Mouse (Mus musculus): ENCODE measurements around the gene Ccdc114.
"Not testable (repeated sequence)": the region's sequence is repeated elsewhere in the genome, so short reads cannot be mapped to it uniquely, and the experiment has no call there.

Ccdc114 gene

GRCm38 (mm10) chr7:45923762-45924428, at the start of gene Ccdc114:
TSS of gene Ccdc114 (plus strand) at chr7:45924072.
- peak; percentile 34 for DNase-seq (ENCODE audit: low spot score)

- no peak for DNase-seq (ENCODE audit: low spot score)
These were observed 47.0 kb upstream of the Ccdc114 start for GRCm38 (mm10) chr7:45876895-45877294.

GRCm38 (mm10) chr7:45878278-45878677, 45.6 kb upstream of the Ccdc114 start, which contains the start of gene Grin2d:
TSS of gene Grin2d (minus strand) at chr7:45878378.
- not testable (repeated sequence) for DNase-seq (ENCODE audit: low spot score)

DNA sequence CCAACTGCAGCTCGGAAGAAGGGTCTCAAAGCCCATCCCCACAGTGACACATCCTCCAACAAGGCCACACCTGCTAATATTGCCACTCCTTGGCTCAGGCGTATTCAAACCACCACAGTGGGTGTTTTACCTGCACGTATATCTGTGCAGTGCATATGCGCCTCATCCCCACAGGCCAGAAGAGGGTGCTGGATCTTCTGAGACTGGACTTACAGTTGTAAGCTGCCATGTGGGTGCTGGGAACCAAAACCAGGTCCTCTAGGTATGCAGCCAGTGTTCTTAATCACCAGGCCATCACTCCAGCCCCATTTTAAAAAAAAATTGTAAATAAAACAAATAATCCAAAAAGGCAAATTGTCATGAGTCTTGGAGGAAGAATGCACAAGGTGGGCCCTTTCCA, 43.3 kb upstream of the Ccdc114 start:
- no peak for DNase-seq (ENCODE audit: low spot score)

GRCm38 (mm10) chr7:45881011-45881410, 42.9 kb upstream of the Ccdc114 start:
- DNase-seq (ENCODE audit: low spot score): no peak

GRCm38 (mm10) chr7:45887246-45887645, 36.6 kb upstream of the Ccdc114 start:
- no peak for DNase-seq (ENCODE audit: low spot score)

GRCm38 (mm10) chr7:45892651-45893050, 31.2 kb upstream of the Ccdc114 start:
- no peak for DNase-seq (ENCODE audit: low spot score)

DNA sequence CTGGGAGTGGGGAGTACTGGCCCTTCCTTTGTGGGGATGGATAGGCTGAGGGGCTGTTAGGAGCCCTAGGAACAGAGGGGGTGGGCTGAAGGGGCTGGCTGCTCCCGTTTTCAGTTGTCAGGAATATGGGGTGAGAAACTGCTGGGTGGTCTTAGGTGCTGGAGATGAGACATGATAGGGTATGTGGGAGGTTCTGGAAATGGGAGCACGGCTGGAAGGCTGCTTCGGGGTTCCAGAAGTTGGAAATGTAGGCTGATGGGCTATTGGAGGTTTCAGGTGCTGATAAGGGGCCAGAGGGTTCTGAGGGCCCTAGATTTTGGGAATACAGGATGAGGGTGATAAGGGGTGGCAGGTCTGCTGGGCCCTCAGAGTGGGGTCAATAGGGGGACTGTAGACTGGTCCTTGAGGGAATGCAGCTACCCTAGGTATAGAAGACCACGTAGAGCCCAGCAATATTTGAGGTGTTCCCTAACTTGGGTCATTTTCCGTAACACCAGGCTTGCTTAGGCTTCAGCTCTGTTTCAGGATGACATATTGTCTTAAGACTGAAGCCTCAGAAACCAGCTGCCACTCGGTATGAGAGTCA, 27.8 kb upstream of the Ccdc114 start:
- no peak for DNase-seq (ENCODE audit: low spot score)

GRCm38 (mm10) chr7:45896517-45897257, 27.2 kb upstream of the Ccdc114 start, which contains the start of the genes Syngr4 and Tmem143:
TSS of gene Syngr4 (minus strand) at chr7:45896714.
TSS of gene Tmem143 (plus strand) at chr7:45896941.
- peak; percentile 71 for DNase-seq (ENCODE audit: low spot score)

DNA sequence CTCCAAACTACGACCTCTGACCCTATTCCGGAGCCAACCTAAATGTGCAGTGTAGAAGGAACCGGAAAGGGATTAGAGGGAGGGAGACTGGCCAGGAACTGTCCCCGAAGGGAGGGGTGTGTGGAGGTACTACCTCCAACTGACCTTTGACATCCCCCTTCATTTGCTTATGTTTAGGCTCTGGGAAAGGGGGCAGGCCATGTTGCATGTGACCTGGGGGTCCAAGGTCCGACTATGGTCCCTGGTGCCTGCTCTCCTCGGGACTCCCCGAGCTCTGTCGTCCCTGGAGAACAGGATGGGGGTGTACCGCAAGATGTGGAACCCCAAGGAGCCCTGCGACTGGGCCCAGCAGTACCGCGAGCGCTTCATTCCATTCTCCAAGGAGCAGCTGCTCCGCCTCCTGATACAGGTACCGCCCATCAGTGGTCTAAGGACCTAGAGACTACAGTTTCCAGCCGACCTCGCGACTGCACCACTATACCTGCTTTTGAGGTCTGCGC, 26.6 kb upstream of the Ccdc114 start:
- DNase-seq (ENCODE audit: low spot score): no peak

- DNase-seq (ENCODE audit: low spot score): not testable (repeated sequence)
These were observed 25.7 kb upstream of the Ccdc114 start for GRCm38 (mm10) chr7:45898125-45898524.

- no peak for DNase-seq (ENCODE audit: low spot score)
These were observed 22.3 kb upstream of the Ccdc114 start for GRCm38 (mm10) chr7:45901562-45901961.

GRCm38 (mm10) chr7:45902481-45903002, 21.3 kb upstream of the Ccdc114 start:
- DNase-seq (ENCODE audit: low spot score): no peak

DNA sequence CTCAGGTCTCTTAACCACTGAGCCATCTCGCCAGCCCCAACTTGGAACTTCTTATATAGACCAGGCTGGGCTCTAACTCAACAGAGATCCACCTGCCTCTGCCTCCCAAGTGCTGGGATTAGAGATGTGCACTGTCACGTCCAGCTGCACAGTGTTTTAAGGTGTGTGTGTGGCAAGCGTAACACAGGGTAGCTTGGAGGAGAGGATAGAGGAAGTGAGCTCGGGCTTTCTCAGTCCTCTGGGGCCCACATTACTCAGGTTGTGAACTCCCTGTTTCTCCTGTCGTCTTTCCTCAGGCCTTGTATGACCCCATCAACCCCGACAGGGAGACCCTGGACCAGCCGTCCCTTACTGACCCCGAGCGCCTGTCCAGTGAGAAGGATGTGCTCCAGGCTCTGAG, 17.2 kb upstream of the Ccdc114 start:
- no peak for DNase-seq (ENCODE audit: low spot score)

DNA sequence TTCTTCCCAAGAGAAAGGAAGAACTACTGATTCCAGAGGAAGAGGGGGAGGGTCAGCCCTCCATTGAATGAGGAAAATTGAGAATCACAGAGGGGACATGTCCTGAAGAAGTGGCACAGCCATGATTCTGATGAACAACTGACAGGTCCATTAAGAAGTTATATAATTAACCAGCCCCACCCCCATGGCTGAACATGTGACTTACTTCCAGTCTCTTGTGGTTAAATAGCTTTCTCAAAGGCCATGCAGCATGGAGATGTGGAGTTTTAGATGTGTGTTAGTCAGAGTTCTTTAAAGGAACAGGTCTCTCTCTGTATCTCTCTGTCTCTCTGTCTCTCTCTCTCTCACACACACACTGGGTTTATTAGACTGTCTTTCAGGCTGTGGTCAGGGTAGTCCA, 15.5 kb upstream of the Ccdc114 start:
- DNase-seq (ENCODE audit: low spot score): no peak

GRCm38 (mm10) chr7:45909145-45909544, 14.7 kb upstream of the Ccdc114 start:
- DNase-seq (ENCODE audit: low spot score): no peak

DNA sequence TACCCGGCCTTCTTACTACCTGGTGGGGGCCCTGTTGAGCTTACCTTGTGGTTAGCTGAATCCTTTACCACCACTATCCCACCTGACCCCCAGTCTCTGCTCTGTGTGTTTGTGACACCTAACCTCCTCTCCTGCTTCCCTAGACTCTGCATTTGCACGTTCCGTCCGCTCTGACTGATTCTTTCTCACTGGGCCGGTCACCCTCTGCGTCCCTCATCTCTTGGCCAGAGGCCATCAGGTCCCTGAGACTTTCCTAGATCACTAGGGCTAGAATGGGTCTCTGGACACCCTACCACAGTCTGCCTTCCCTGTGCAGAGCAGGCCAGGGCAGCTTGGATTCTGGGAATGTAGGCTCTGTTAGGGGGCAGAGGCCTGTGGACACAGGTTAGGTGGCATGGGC, 9.8 kb upstream of the Ccdc114 start:
- DNase-seq (ENCODE audit: low spot score): no peak

DNA sequence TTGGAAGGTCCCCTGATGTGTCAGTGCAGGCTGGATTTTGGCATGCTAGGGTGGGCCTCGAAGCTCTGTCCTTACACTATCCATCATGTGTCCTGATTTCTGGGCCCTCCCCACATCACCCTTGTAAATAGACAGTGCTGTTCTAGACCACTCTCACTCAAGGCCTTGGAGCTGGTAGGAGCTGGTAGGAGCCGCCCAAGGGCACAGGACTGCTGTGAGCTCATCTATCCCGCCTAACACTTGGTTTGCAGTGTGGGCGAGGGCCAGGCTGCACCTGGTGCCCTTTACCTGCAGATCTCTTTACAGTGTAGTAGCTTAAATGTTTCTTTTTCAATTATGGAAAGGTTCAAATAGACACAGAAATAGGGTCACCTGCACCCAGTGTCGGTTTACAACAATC, 8.9 kb upstream of the Ccdc114 start:
- no peak for DNase-seq (ENCODE audit: low spot score)

DNA sequence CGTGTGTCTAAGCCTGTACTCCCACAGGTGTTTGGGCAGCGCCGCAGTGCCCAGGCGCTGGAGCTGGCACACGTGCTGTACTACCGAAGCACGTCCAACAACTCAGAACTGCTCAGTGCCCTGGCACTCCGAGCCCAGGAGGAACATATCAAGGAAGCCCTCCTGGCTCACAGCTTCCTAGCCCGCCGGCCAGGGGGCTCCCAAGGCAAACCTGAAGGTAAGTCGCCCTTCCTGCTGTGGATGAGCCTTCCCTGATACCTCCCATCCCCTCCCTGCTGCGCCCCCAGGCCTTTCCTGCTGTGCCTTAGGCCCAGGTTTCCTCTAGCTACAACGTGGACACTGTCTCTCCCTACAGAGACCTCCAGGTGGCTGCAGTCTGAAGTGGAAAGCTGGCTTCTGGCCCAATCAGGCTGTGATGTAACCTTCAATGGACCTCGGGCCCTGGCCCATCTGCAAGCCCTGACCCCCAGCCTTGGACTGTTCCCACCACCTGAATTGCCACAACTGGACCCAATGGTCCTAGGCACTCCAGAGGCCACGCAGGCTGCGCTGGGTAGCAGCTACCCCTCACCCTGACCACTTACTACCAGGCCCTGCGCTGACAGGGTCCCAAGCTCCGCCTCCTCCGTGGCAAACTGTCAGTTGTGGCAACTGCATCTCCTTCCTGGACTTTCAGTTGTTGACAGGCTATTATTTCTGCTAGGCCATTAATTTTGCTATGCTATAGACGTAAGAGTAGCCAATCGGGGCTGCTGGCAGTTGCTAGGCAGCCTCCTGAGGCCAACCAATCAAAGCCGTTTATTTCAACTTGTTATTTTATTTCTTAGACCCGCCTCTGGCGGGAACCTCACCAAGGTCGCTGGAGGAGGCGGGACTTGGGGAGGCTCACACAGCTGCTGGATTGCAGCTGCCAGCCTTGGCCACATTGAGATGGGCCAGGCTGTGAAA, 7.5 kb upstream of the Ccdc114 start:
- peak; percentile 63 for DNase-seq (ENCODE audit: low spot score)

DNA sequence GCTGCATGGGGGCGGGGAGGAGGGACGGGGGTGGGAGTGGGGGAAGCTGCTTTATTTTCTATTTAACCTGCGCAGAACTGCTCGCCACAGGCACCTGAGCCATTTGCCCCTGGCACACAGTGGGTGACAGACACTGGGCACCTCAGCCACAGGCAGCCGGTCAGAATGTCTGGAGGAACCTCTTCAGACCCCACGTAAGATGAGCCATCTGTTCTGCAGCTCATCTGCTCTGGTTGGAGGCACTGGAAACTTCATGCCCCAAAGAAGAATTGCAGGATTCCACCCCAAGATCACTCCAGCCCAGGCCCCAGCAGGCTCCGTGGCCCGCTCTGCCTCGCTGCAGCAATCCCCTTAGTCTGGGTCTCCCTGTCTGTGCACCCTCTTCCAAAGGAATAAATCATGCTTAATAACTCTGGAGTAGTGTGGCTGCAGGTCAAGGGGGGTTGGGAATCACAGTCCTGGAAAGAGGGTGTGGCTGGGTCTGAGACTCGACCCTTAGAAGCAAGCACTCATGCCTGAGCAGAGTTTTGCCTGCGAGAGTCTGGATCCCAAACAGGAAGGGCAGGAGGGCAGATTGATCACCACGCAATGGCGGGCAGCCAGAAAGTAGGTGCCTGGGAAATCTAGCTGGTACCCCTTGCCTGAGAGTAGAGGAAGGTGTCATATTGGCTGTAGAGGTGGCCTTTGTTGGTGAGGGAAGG, 6.7 kb upstream of the Ccdc114 start:
- no peak for DNase-seq (ENCODE audit: low spot score)

GRCm38 (mm10) chr7:45917926-45918325, 5.9 kb upstream of the Ccdc114 start:
- no peak for DNase-seq (ENCODE audit: low spot score)
